Mouse (Mus musculus): ENCODE results near the gene Gm7714. TPM values are rescaled to one million over a fixed set of nuclear protein-coding genes. Genes with fewer than 3 reads are reported as not detected.
"Not testable (repeated sequence)": the region's sequence is repeated elsewhere in the genome, so short reads cannot be mapped to it uniquely, and the experiment has no call there.

Gm7714 gene
- polyA plus RNA-seq (2015; fragmentation: Nextera tagmentation; extraction: Ambion mirVana), result not detected in 2 replicates

DNA sequence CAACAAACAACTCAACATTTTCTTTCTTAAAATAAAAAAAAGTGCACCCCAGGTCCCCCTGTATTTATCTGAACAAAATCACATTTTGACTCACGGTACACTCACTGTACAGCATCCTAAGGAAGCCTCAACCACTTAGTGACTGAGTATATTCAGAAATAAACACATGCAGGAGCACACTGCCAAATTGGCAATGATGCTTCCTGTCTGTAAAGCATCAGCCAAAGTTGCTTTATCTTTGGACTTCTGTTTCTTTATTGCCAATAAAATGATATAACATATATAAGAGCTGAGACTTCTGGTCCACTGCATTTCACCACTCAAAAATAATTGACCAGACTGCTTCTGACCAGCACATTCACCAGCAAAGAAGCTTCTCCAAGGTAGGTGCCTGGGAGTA lies at the start of gene Gm7714:
Gm7714 (plus strand) TSS at position 301 of the 400 bp plus-strand sequence.
- ATAC-seq (replicated peaks; ENCODE audit: extremely low read depth, insufficient read depth, low FRiP score), result no peak
- H3K4me3 ChIP-seq (ENCODE audit: low read length), result no peak within 1 kb of the TSS
- H3K36me3 ChIP-seq (ENCODE audit: control insufficient read depth, insufficient read depth), result no peaks in the 10 kb centered on the region
- H3K27me3 ChIP-seq (ENCODE audit: control insufficient read depth, insufficient read depth, low read length), result no peaks in the 10 kb centered on the region
- H3K4me1 ChIP-seq (ENCODE audit: control insufficient read depth, insufficient read depth, low read length), result no peaks in the 10 kb centered on the region
- WGBS, result 66% methylated on average over 1 of the region's 1 CpGs
- H3K9me3 ChIP-seq (replicated peaks; ENCODE audit: control insufficient read depth, low read length), result no peaks in the 10 kb centered on the region; the same call in 1 of the 2 replicates
- H3K4me2 ChIP-seq (ENCODE audit: low read depth, low read length), result no peak within 1 kb of the TSS
- H3K9ac ChIP-seq (ENCODE audit: low read length), result no peak within 1 kb of the TSS
- no peak within 1 kb of the TSS for H3K27ac ChIP-seq (ENCODE audit: low read length)

DNA sequence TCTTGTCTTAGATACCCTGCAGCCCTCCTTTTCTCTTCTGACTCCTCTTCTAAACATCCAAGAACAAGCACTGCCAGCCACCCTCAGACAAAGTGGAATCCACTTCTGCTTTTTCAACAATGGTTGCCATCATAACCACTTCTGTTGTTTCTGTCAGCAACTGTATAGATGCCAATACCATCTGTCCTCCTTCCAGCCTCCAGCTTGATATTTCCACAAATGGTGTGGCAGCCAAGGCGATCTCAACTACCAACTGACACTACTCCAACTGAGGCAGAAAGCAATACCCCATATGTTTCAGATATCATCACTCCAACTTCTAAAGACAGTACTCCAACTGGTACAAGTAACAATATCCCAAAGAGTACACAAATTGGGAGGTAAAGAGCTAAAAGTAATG lies 12.2 kb upstream of the Gm7714 start:
- H3K9ac ChIP-seq (ENCODE audit: low read length), result no peak overlapping the region
- H3K4me2 ChIP-seq (ENCODE audit: low read depth, low read length), result no peak overlapping the region
- H3K4me1 ChIP-seq (ENCODE audit: control insufficient read depth, insufficient read depth, low read length), result no peaks in the 10 kb centered on the region
- no peaks in the 10 kb centered on the region for H3K27me3 ChIP-seq (ENCODE audit: control insufficient read depth, insufficient read depth, low read length)
- no peak overlapping the region for H3K4me3 ChIP-seq (ENCODE audit: low read length)
- ATAC-seq (replicated peaks; ENCODE audit: extremely low read depth, insufficient read depth, low FRiP score), result no peak
- H3K9me3 ChIP-seq (replicated peaks; ENCODE audit: control insufficient read depth, low read length), result no peaks in the 10 kb centered on the region; the same call in 1 of the 2 replicates
- WGBS, result 66% methylated on average over 1 of the region's 1 CpGs
- no peak overlapping the region for H3K27ac ChIP-seq (ENCODE audit: low read length)
- no peaks in the 10 kb centered on the region for H3K36me3 ChIP-seq (ENCODE audit: control insufficient read depth, insufficient read depth)

DNA sequence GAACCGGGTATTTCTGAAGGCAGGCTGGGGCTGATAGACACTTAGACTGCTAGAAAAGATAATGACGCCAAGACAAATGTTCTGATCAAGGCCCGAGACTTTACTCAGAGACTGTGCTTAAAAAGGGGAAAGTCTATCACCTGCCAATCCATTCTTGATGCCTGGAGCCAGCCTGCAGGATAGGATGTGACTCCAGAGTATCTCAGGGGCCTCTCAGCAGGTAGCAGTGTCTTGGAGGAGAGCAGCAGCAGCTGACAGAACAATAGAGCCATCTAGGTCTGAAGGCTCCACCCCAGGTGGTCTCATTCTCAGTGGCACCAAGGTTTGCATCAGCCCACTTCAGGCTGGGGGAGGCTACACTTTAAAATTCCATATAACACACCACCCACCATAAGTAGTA lies 42.6 kb downstream of the Gm7714 start:
- H3K27me3 ChIP-seq (ENCODE audit: control insufficient read depth, insufficient read depth, low read length); H3K9me3 ChIP-seq (replicated peaks; ENCODE audit: control insufficient read depth, low read length); ATAC-seq (replicated peaks; ENCODE audit: extremely low read depth, insufficient read depth, low FRiP score); H3K4me2 ChIP-seq (ENCODE audit: low read depth, low read length); H3K36me3 ChIP-seq (ENCODE audit: control insufficient read depth, insufficient read depth); H3K4me3 ChIP-seq (ENCODE audit: low read length); H3K27ac ChIP-seq (ENCODE audit: low read length); H3K4me1 ChIP-seq (ENCODE audit: control insufficient read depth, insufficient read depth, low read length); H3K9ac ChIP-seq (ENCODE audit: low read length): not testable (repeated sequence)
- 63% methylated on average over 3 of the region's 3 CpGs for WGBS

GRCm38 (mm10) chr5:88317012-88317411 lies 48.3 kb downstream of the Gm7714 start, which contains the start of gene Prol1:
TSS of gene Prol1 (plus strand) at chr5:88317312.
- Histone ChIP-seq H3K4me1 (ENCODE audit: control insufficient read depth, insufficient read depth, low read length) (no peaks in the 10 kb centered on the region), H3K27ac (ENCODE audit: low read length) (no peak within 1 kb of the TSS), H3K27me3 (ENCODE audit: control insufficient read depth, insufficient read depth, low read length) (no peaks in the 10 kb centered on the region), H3K9ac (ENCODE audit: low read length) (no peak within 1 kb of the TSS), H3K4me2 (ENCODE audit: low read depth, low read length) (no peak within 1 kb of the TSS), H3K9me3 (replicated peaks; ENCODE audit: control insufficient read depth, low read length) (no peaks in the 10 kb centered on the region), H3K4me3 (ENCODE audit: low read length) (no peak within 1 kb of the TSS), H3K36me3 (ENCODE audit: control insufficient read depth, insufficient read depth) (no peaks in the 10 kb centered on the region)
- ATAC-seq (replicated peaks; ENCODE audit: extremely low read depth, insufficient read depth, low FRiP score), result no peak
- 94% methylated on average over 1 of the region's 1 CpGs for WGBS

Other genes starting within 250 kb of the Gm7714 start
- gene Smr2, start 182.4 kb upstream of the Gm7714 start, polyA plus RNA-seq (2015; fragmentation: Nextera tagmentation; extraction: Ambion mirVana), result not detected in 2 replicates
- not detected in 2 replicates for gene Gm11116, start 157.4 kb upstream of the Gm7714 start, polyA plus RNA-seq (2015; fragmentation: Nextera tagmentation; extraction: Ambion mirVana)
- not detected in 2 replicates for gene Gm11115, start 114.8 kb upstream of the Gm7714 start, polyA plus RNA-seq (2015; fragmentation: Nextera tagmentation; extraction: Ambion mirVana)
- gene Prol1, start 48.4 kb downstream of the Gm7714 start, polyA plus RNA-seq (2015; fragmentation: Nextera tagmentation; extraction: Ambion mirVana), result not detected in 2 replicates
- gene Amtn, start 107.2 kb downstream of the Gm7714 start, polyA plus RNA-seq (2015; fragmentation: Nextera tagmentation; extraction: Ambion mirVana), result not detected in 2 replicates
- not detected in 2 replicates for gene Ambn, start 187.1 kb downstream of the Gm7714 start, polyA plus RNA-seq (2015; fragmentation: Nextera tagmentation; extraction: Ambion mirVana)
- not detected in 2 replicates for gene Enam, start 219.1 kb downstream of the Gm7714 start, polyA plus RNA-seq (2015; fragmentation: Nextera tagmentation; extraction: Ambion mirVana)